Mouse (Mus musculus) left cerebral cortex, postnatal 36 days (tissue): ENCODE results near the gene Otud3. TPM values are rescaled to one million over a fixed set of nuclear protein-coding genes. Genes with fewer than 3 reads are reported as not detected.
"Not testable (repeated sequence)": the region's sequence is repeated elsewhere in the genome, so short reads cannot be mapped to it uniquely, and the experiment has no call there.

Source experiments
- DNase-seq, 2 experiments: peaks; one replicate each; pipeline ENCODE4 v3.0.0; 2021 to 2022; ENCODE audit warnings: low spot score in 2 of 2, mixed read lengths in 1 of 2
- intact Hi-C: fragments of 180-260 bp; cut with DNase I; formaldehyde crosslinking; loops from one replicate; pipeline ENCODE4 v1.15.1; 2025
- total RNA-seq, 2 experiments: library from RNA; stranded (reverse); gene quantifications; 2 replicates each; pipeline ENCODE4 v1.2.3; 2021

The Otud3 gene
- total RNA-seq, 2 experiments from 2014 or later = 18.1 to 18.3 TPM

DNA sequence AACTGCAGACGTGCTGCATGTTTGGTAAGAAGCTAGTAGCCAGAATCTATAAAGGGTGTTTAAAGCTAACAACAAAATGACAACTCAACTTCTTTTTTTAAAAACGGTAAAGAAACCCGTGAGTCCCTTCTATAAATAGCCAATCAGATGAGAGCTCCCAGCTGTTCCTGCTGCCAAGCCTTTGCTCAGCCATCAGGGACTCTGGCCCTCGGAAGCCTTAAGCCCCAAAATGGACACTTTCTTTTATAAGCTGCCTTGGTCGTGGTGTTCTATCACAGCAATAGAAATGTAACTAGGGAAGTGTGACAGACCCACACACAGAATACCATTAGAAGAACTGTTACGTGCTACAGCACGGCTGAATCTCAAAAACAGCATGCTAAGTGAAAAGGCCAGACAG, 14.4 kb downstream of the Otud3 start:
- peak in 1 of 2 experiments; percentile 44 for DNase-seq
- intact Hi-C loops = no loop called here

DNA sequence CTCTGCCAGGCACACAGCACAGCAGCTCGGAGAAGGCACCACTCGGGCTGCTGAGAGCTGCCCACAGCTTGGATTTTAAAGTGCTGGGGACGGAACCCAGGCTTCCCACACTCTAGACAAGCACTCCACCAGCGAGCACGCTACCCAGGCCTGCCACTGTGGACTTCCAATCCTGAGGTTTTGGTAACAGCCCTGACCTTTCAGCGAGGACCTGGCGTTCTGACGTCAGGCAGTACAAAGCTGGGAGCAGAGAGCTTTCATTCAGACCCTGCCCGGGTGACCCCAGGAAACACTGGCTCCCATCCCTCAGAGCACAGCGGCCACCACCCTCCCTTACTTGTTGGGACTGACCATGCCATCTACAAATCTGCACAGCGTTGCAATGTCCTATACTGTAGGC, 20.0 kb downstream of the Otud3 start:
- intact Hi-C loops, DNase-seq: not testable (repeated sequence)

DNA sequence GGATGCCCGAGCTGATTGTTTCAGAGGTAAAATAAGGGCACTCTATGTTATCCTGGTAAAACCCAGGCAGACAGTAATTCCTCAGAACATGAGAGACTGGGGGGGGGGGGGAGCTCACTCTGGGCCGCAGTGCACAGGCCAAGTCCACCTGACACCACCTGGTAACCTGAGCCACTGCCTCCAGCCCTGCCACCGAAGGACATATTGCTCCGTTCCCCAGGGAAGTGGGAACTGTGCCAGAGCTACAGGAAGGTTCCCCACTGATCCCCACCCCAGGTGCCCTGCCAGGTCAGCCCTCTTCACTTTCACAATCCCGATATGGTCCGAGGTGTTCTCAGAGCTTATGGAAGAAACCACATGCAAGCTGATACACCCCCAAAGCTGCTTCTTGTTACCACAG, 21.1 kb downstream of the Otud3 start:
- no peak for DNase-seq
- intact Hi-C loops = no loop called here

DNA sequence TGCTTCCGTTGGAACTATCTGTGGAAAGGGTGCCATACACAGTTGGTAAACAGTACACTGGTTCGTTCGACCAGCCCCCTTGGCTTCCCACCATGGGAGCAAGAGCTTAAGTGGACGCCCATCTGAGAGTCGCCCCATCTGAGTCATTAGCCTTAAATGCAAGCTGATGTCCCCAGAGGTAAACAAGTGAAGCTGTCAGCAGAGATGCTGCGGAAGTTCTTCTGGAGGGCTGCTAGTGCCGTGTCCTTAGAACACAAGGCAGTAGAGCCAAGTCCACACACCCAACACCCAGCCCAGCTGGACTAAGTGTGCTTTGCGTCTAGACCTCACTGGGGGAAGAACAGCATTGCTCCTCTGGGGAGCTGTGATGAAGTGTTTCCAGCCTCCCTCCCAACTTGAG, 24.1 kb downstream of the Otud3 start:
- DNase-seq = no peak
- intact Hi-C loops = no loop called here

DNA sequence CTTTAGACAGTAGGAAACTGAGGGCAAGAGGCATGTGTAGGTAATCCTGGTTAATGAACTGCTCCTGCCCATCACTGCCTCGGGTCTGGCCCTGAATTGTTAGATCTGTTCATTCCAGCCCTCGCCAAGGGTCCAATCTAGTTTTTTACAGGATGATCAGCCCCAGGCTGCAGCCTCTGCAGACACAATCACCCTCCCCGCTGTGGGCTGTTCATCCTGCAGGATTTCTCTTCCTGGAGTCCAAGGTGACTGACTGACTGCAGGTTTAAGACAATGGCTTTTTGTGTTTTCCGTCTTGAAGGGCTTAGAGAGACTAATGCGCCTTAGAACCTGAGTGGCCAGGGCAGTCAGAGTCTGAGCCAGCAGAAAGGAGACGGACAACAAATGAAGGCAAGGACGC, 24.6 kb downstream of the Otud3 start:
- intact Hi-C loops = no loop called here
- DNase-seq = no peak

DNA sequence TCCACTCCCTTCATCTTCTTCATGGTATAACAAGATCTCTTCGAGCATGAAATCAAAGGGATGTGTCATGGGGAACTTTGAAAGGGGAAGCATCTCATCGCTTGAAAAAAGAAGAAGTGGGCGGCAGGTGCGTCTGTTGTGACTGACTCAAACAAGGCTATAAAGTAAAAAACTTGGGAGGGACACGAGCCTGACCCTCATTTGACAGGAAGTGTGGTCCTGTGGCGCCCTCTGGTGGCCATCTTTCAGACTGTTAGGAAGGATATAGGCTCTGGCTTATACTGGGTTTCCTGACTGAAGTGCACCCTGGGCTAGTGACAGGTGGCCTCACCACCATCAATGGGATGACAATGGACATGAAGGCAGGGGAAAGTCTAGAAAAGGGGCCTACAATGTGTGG, 29.5 kb downstream of the Otud3 start:
- intact Hi-C loops = loop anchor here (2.0 kb wide), 1 partner anchor 17 kb away; no protein-coding TSS in a partner anchor
- DNase-seq = peak; percentile 80 to 86

DNA sequence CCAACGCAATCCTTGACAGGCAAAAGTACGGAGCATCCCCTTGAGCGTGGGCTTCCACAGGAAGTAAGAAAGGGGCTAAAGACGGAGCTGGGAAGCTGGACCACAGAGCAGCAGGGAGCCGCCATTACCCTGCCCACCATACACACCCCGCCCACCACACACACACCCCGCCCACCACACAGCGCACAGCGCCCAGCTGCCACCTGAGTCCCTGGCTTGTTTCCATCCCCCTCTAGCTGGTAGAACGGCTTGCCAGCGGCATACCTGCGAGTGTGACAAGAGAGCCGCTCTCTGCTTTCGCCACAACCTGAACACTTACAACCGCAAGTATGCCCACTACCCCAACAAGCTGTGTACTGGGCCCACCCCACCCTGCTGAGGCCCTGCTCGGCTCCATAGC, 31.6 kb downstream of the Otud3 start:
- intact Hi-C loops = no loop called here
- peak; percentile 57 to 60 for DNase-seq

DNA sequence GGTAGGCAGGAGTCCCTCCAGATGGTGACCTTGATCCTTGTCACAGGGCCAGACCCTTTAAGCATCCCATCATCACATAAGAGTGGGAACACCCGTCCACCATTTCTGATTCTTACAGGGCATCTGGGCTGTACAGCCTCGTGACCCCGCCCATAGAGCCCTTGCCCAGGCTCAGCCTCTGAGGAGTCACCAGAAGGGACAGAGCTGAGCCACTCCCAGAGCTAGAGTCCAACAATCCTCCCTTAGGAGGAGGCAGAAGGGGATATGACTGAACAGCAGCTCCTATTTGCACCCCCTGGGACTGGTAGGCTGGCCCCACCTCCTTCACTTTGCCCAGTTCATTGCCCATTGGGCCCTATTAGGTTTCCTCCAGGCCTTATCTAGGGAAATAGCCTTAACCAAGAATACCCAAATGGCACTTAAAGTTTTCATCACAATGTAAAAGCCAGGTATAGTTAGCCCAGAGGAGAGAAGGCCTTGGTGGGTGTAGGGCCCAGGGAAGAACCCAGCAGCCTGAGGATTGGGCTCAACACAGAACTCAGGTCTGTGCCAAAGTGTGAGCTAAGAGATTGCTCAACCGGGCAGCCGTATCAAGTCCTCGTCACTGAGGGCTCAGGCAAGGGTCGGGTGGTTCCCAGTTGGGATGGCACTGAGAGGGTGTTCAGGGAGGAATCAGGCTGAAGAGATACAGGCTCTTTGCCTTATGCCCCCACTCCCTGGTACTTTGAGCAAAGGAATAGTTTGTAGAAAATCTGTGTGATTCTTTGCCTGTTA, 32.7 kb downstream of the Otud3 start:
- intact Hi-C loops = no loop called here

DNA sequence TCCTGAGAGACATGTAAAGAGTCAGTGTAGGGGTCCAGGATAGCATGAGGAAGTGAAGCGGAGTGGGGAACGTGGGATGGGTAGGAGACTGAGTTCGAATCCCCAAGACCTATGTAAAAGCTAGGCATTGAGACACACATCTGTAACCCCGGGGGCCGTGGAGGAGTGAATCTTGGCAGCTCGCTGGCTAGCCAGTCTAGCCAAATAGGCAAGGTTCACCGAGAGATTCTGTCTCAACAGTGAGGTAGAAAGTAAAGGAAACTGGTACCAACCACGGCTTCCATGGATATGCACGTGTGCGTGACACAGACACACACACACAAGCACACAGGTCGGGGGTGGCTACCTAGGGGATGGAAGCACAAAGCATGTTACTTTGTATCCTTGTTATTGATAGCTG, 33.9 kb downstream of the Otud3 start:
- intact Hi-C loops = no loop called here

More for the DNA sequence above, 32.7 kb downstream of the Otud3 start:
- DNase-seq = peak in 1 of 2 experiments; percentile 3

DNA sequence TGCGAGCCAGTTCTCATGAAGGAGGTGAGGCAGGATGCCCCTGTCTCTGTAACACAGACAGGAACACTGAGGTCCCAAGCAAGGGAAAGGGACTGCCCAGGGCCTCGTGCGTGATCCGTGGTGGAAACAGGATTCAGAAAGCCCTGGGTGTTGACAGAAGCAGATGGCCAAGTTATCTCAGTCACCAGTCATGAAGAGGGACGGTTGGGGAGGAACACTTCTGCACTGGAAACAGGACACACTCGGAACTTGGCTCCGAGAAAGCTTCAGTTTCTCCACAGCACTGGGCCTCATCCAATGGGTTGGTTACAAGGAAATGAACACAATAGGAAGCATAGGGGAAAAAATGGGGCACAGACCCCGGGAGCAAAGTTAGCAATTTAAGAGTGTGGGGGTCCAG, 35.0 kb downstream of the Otud3 start:
- intact Hi-C loops = no loop called here

More for the DNA sequence above, 33.9 kb downstream of the Otud3 start:
- no peak for DNase-seq

DNA sequence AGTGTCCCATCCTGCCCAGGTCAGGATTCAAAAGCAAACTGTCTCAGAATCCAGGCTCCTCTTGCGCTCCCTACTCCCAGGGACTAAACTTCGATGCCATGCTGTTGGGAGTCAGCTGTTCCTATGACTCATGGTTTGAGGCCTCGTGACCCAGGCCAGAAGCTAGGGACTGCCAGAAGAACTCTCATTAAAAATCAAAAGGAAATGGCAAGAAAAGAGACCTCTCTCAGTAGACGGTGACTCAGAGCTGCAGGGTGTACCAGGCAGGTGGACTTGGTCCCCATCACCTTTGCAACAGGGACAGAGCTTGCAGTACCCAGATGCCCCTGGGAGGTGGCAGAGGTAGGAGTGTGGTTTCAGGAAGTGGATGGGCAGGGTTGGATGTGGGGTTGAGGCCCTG, 36.0 kb downstream of the Otud3 start, which contains the start of gene Pla2g2e:
Gene Pla2g2e (plus strand): TSS at position 212 of the 400 bp plus-strand sequence.
- intact Hi-C loops = no loop called here
- DNase-seq = no peak

More for the DNA sequence above, 35.0 kb downstream of the Otud3 start:
- no peak for DNase-seq

DNA sequence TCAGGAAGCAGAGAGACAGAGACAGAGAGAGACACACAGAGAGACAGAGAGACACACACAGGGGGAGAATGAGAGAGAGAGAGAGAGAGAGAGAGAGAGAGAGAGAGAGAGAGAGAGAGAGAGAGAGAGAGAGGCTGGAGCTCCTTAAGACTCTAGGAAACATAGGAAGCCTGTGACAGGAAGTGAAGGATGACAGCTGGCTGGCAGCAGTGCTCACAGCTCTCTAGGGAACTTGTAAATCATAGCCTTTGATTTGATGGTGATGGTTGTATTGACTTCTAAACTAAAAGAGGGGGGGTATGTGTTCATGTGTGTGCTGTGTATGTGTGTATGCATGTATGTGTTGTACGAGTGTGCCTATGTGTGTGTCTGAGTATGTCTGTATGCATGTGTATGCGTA, 37.8 kb downstream of the Otud3 start:
- intact Hi-C loops = no loop called here
- no peak for DNase-seq

DNA sequence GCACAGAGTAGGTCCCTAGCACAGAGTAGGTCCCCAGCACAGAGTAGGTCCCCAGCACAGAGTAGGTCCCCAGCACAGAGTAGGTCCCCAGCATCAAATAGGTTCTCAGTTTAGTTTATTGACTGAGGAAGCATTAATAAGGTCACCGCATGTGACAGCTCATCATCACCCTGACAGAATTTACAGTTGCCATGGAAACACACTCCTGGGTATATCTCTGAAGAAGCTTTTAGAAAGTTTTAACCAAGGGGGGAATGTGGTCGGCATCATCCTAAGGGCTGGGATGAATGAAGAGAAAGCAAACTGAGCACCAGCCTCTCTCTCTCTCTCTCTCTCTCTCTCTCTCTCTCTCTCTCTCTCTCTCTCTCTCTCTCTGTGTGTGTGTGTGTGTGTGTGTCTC, 38.5 kb downstream of the Otud3 start:
- intact Hi-C loops, DNase-seq: not testable (repeated sequence)

DNA sequence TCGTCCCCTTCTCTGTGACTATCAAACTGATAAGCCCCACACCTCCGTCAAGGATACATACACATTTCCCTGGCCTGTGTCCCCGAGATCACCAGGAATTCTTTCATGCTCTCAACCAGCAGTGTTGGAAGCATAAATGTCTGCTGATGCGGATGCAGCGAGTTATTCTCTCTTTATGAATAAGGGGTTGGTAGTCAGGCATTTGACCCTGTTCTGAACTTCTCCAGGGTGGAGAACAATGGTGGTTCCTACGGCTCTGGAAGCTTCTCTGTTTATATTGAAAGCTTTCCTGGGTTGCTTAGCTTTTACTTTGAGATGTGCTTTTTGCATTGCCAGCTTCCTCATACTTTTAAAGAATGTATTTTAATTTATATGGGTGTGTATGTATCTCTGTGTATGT, 39.9 kb downstream of the Otud3 start, which contains the start of gene Gm13030:
Gene Gm13030 (minus strand): TSS at position 101 of the 400 bp plus-strand sequence.
- no peak for DNase-seq
- intact Hi-C loops = no loop called here

DNA sequence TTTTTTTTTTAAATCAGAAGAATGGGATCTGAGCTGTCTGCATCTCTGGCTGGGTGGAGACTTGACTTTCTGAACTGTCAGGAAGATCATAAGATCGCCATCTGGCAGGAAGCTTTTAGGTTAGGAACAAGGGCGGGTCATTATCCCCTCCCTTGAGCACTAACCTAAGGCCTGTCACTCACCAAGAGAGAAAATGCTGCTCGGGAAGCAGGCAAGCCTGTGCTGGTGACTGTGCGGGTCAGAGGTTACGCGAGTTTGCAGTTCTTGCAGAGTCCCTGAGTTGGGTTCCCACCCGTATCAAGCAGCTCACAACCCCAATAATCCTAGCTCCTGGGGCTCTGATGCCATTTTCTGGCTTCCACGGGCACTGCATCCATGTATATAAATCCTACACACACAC, 45.1 kb downstream of the Otud3 start:
- intact Hi-C loops = no loop called here
- DNase-seq = no peak

DNA sequence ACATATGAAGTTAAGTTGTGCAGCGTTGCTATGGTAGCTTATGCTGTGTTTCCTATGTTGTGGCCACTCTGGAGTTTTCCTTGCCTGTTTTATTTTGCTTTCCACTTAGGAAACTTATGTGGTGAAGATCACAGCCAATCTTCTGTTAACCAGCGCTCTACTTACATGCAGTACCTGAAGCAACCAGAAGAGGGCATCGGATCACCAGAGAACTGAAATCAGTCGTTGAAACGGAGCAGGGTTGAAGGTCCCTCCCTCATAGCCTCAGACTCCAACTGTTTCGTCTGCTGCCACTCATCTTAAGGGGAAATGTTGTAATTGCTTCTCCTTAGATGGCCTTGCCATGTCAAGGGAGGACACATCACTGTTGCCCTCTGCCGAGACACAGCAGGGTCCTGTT, 47.3 kb downstream of the Otud3 start:
- intact Hi-C loops = loop anchor here (2.0 kb wide), 1 partner anchor 18 kb away; no protein-coding TSS in a partner anchor
- peak in 1 of 2 experiments; percentile 77 for DNase-seq

DNA sequence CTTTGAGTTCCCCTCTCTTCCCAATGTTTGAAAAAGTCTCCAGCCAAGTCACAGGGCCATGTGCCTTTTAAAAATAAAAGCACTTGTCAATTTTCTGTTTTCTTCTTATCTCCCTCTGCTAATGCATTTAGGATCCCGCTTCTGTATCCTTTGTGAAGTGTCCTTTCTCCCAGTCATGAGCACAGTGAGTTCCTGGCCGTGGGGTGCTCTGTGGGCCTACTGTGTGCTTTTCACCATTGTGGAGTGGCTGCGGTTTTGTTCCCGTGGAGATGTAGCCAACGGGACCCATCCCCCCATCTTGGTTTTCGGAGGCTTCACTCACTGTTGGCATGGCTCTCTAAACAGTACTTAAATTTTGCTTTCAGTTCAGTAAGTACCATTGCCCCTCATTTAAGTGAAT, 47.8 kb downstream of the Otud3 start:
- intact Hi-C loops = loop anchor here (2.0 kb wide), 1 partner anchor 19 kb away; no protein-coding TSS in a partner anchor
- no peak for DNase-seq

DNA sequence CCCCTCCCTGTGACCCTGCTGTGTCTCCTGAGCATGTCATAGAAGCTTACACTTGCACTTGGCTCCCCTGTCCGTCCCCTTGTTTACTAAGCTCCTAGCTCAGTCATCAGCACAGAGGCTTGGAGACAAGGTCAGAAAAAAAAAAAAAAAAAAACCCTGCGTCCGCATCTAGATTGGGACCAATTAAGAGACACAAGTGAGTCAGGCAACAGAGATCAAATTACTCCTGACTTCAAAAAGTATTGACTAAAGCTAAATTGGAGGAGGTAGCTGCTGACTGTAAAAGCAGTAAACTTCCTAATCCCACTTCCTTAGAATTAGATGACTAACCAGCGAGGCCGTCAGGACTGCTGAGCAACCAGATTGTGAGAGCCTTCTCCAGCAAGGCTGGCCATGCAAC, 48.7 kb downstream of the Otud3 start:
- no peak for DNase-seq
- intact Hi-C loops = no loop called here

DNA sequence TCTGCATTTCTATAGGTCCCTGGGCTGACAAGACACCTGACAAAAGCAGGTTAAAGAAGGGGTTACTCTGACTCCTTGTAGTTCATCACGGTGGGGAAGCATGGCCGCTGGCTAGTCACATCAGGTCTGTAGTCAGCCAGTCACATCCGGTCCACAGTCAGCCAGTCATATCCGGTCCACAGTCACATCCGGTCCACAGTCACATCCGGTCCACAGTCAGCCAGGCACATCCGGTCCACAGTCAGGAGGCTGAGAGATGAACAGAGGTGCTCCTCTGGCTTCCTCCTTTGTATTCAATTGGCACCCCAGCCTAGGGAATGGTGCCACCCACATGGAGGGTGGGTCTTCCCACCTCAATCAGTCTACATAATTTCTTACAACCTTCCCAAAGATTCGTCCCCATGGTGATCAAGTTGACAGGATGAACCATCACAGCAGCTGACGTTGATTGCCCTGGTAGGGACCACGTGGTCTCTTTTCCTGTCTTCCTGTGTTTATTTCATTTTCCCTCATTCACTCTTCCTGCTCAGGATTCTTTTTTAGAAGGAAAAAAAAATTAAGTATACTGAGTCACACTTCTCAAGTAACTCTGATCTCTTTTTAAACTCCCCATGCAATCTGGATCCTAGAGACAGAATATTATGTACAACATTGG, 50.3 kb downstream of the Otud3 start, which contains the start of gene Pla2g5:
Gene Pla2g5 (minus strand): TSS at position 139 of the 655 bp plus-strand sequence.
- no peak for DNase-seq
- intact Hi-C loops = no loop called here

DNA sequence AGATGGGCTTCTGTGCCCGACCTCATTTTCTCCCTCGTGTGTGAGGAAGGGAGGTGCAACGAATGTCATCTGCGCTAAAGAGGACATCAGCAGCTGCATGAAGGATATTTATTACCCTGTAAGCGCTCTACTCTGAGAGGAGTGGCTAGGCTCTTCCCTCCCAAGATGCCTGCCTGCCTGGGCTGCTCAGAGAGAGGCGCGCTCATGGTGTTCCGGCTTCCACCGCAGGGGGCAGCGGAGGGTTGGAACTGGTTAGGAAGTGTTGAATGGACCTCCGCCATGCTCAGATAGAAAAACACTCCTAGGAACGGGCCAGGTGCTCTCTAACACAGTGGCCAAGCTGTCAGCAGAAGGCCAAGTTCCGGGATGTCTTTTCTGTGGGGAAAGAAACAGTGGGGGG, 54.0 kb downstream of the Otud3 start:
- intact Hi-C loops = loop anchor here (10.0 kb wide), 1 partner anchor 295 kb away; no protein-coding TSS in a partner anchor

More for the DNA sequence above, 54.0 kb downstream of the Otud3 start:
- DNase-seq = peak in 1 of 2 experiments; percentile 64
